17 mouse cellular contexts compared by ENCODE assay signal in genomic region chr1:20908541-20908940, GRCm38 (mm10). TPM values are rescaled to one million over a fixed set of nuclear protein-coding genes. Genes with fewer than 3 reads are reported as not detected.
A peak's percentile ranks its signal among the peaks of the same experiment; 100 is the strongest.
DNase-seq lines count a peak whose midpoint lies in the region; ATAC-seq and TF ChIP-seq lines count a peak whose summit lies in the region.
"Had no signal": no experiment of that assay in that cellular context is flagged by ENCODE, and none has a peak within 500 bp of the region (broad histone marks: within the 10 kb centered on the region; RNA-seq: fewer than 3 reads in every experiment).

No protein-coding gene starts in this region.

- no peak overlapping the region for H3K4me3 ChIP-seq in forebrain, embryonic 10.5 days
- H3K4me3 ChIP-seq in hindbrain, embryonic 15.5 days: no peak overlapping the region
- H3K4me3 ChIP-seq in olfactory bulb, adult 2 months (ENCODE audit: insufficient read depth, low read depth, low read length): no peak overlapping the region
- H3K4me3 ChIP-seq in liver, postnatal 0 days (ENCODE audit: low read depth, low read length): no peak overlapping the region
- H3K4me3 ChIP-seq: liver, embryonic 15.5 days had no signal

- TF ChIP-seq EP300 in liver, postnatal 0 days (IDR thresholded peaks at IDR 0.05; ENCODE audit: low read depth): no peak

- ATAC-seq in hindbrain, embryonic 15.5 days (ENCODE audit: low FRiP score, low read depth): no peak
- ATAC-seq in liver, postnatal 0 days: no peak
- ATAC-seq: activated CD4-positive, CD25-positive, alpha-beta regulatory T cell, adult 4 months had no signal

- no peaks in the 10 kb centered on the region for H3K9me3 ChIP-seq in forebrain, embryonic 10.5 days
- no peaks in the 10 kb centered on the region for H3K9me3 ChIP-seq in hindbrain, embryonic 15.5 days
- no peaks in the 10 kb centered on the region for H3K9me3 ChIP-seq in liver, postnatal 0 days (ENCODE audit: low read length)
- H3K9me3 ChIP-seq: G1E; liver, embryonic 15.5 days had no signal

- peaks cover 51% of the 10 kb centered on the region for H3K4me1 ChIP-seq in forebrain, embryonic 10.5 days
- peaks cover 12% of the 10 kb centered on the region; the same call in 1 of the 2 replicates for H3K4me1 ChIP-seq in hindbrain, embryonic 15.5 days (replicated peaks)
- peaks cover 4% of the 10 kb centered on the region for H3K4me1 ChIP-seq in olfactory bulb, adult 2 months (ENCODE audit: control insufficient read depth, insufficient read depth, low read length)
- H3K4me1 ChIP-seq in liver, postnatal 0 days (ENCODE audit: insufficient read depth): no peaks in the 10 kb centered on the region
- H3K4me1 ChIP-seq: liver, embryonic 15.5 days had no signal

- H3K4me2 ChIP-seq in hindbrain, embryonic 15.5 days: no peak overlapping the region
- no peak overlapping the region for H3K4me2 ChIP-seq in liver, postnatal 0 days (ENCODE audit: low read depth, low read length)
- H3K4me2 ChIP-seq: liver, embryonic 15.5 days had no signal

- no peak for TF ChIP-seq POLR2A in olfactory bulb, adult 2 months (IDR thresholded peaks at IDR 0.05; ENCODE audit: insufficient read depth, low read depth, low read length)

- H3K27me3 ChIP-seq in forebrain, embryonic 10.5 days (ENCODE audit: poor library complexity, severe bottlenecking): no peaks in the 10 kb centered on the region
- no peaks in the 10 kb centered on the region for H3K27me3 ChIP-seq in hindbrain, embryonic 15.5 days
- H3K27me3 ChIP-seq in liver, postnatal 0 days (ENCODE audit: insufficient read depth, low read length): no peaks in the 10 kb centered on the region
- H3K27me3 ChIP-seq: liver, embryonic 15.5 days had no signal

- DNase-seq in right cerebral cortex, adult 18-20 months: peak; percentile 31
- DNase-seq in right cerebral cortex, postnatal 14 days: no peak
- no peak for DNase-seq in forebrain, embryonic 10.5 days (ENCODE audit: extremely low spot score, low spot score)
- DNase-seq in cerebellum, adult 9-11 months: no peak
- DNase-seq in spleen, postnatal 4 days (ENCODE audit: low spot score in 2 of 2): no peak
- DNase-seq in liver, postnatal 0 days: no peak
- DNase-seq: gastrocnemius, postnatal 25 days; heart, postnatal 10 days; kidney, adult 2 months; layer of hippocampus, adult 9-11 months; left cerebral cortex, postnatal 4 days had no signal

- H3K36me3 ChIP-seq in forebrain, embryonic 10.5 days (replicated peaks): no peaks in the 10 kb centered on the region
- no peaks in the 10 kb centered on the region for H3K36me3 ChIP-seq in hindbrain, embryonic 15.5 days
- no peaks in the 10 kb centered on the region for H3K36me3 ChIP-seq in liver, postnatal 0 days (replicated peaks; ENCODE audit: insufficient read depth, low read length)
- H3K36me3 ChIP-seq: G1E; liver, embryonic 15.5 days had no signal

- H3K9ac ChIP-seq in hindbrain, embryonic 15.5 days: no peak overlapping the region
- no peak overlapping the region for H3K9ac ChIP-seq in liver, postnatal 0 days (replicated peaks)
- H3K9ac ChIP-seq: liver, embryonic 15.5 days had no signal

- H3K27ac ChIP-seq in forebrain, embryonic 10.5 days: 0 out of 2 replicates have a peak overlapping the region, but pooled peaks have one; percentile 25
- peak overlapping the region; percentile 52 for H3K27ac ChIP-seq in hindbrain, embryonic 15.5 days (replicated peaks)
- H3K27ac ChIP-seq in olfactory bulb, adult 2 months (ENCODE audit: insufficient read depth, low read depth, low read length): peak overlapping the region; percentile 46; the same call in 1 of the 2 replicates
- no peak overlapping the region for H3K27ac ChIP-seq in liver, postnatal 0 days (ENCODE audit: low read depth)
- H3K27ac ChIP-seq: liver, embryonic 15.5 days; macrophage had no signal

- 24% methylated on average over 4 of the region's 4 CpGs for WGBS in forebrain, embryonic 10.5 days
- WGBS in hindbrain, embryonic 15.5 days: 22% methylated on average over 4 of the region's 4 CpGs
- 71% methylated on average over 4 of the region's 4 CpGs for WGBS in olfactory bulb, adult 2 months
- WGBS in liver, postnatal 0 days (ENCODE audit: insufficient replicate concordance): 58% methylated on average over 4 of the region's 4 CpGs

- no peak for TF ChIP-seq CTCF in olfactory bulb, adult 2 months (IDR thresholded peaks at IDR 0.05; ENCODE audit: insufficient read depth, low read depth, low read length)
- no peak for TF ChIP-seq CTCF in liver, postnatal 0 days (IDR thresholded peaks at IDR 0.05; ENCODE audit: low read depth)

RNA-seq across cellular contexts. Expression of gene Paqr8, which starts 18.1 kb away (rescaled TPM):
- 5.5 and 5.6 TPM in 2 replicates for polyA plus RNA-seq in forebrain, embryonic 10.5 days (2016; fragmentation: Nextera tagmentation; extraction: Ambion mirVana)
- 33.0 and 38.6 TPM in 2 replicates for polyA plus RNA-seq in hindbrain, embryonic 15.5 days (2015; fragmentation: Nextera tagmentation; extraction: Ambion mirVana)
- polyA plus RNA-seq in olfactory bulb, adult 2 months (2012; ENCODE audit: insufficient read depth, insufficient read length, low replicate concordance, missing spikeins): 133 TPM in 1 of 2 replicates, not detected in the other
- 0.18 and 0.21 TPM in 2 replicates for polyA plus RNA-seq in liver, postnatal 0 days (2015; fragmentation: Nextera tagmentation; extraction: Ambion mirVana)

RNA-seq across cellular contexts. Expression of gene Efhc1, which starts 42.9 kb away (rescaled TPM):
- polyA plus RNA-seq in forebrain, embryonic 10.5 days (2016; fragmentation: Nextera tagmentation; extraction: Ambion mirVana): 1.3 and 2.1 TPM in 2 replicates
- 2.9 and 3.6 TPM in 2 replicates for polyA plus RNA-seq in hindbrain, embryonic 15.5 days (2015; fragmentation: Nextera tagmentation; extraction: Ambion mirVana)
- not detected in 2 replicates for polyA plus RNA-seq in olfactory bulb, adult 2 months (2012; ENCODE audit: insufficient read depth, insufficient read length, low replicate concordance, missing spikeins)
- 0.34 and 0.39 TPM in 2 replicates for polyA plus RNA-seq in liver, postnatal 0 days (2015; fragmentation: Nextera tagmentation; extraction: Ambion mirVana)
- polyA plus RNA-seq: G1E had no signal
